Mouse (Mus musculus) testis, postnatal 10 days (tissue): ENCODE measurements around the gene Tmc8.
"Not testable (repeated sequence)": the region's sequence is repeated elsewhere in the genome, so short reads cannot be mapped to it uniquely, and the experiment has no call there.

Experiments used
- DNase-seq: peaks from one replicate; pipeline ENCODE4 v3.0.0; 2021; ENCODE audit warnings: low spot score

The Tmc8 gene

DNA sequence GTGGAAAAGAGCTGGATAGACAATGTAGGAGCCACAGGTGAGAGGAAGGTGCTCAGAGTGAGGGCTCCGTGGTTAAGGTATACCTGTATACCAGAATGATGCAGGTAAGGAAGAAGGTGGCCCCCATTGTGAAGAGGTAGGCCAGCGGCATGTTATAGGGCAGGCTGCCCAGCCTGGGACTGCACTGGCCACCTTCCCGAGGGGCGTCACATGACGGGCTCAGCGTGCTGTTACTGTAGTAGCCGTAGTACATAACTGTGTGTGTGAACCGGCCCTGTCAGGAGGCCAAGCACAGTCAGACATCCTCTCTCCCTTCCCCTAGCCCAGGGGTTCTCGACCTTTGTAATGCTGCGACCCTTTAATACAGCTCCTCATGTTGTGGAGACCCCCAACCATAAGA lies 7.0 kb upstream of the Tmc8 start:
- DNase-seq, result no peak

DNA sequence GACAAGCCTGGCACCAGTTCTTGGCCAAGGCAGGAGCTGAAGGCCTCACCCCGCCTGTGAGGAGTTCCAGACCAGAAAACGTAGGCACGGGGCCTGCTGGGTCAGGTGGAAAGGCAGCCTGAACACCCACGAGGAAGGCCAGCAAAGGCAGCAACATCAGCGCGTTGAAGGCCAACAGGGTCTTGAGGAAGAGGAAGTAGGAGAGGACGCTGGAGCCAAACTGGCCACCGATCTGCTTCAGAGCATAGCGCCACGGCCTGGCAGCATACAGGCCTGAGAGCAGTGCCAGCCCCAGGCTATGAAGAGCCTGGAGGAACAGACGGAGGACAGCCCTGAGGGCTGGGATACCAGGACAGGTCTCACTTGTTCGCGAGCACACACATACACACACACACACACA lies 6.3 kb upstream of the Tmc8 start:
- no peak for DNase-seq

DNA sequence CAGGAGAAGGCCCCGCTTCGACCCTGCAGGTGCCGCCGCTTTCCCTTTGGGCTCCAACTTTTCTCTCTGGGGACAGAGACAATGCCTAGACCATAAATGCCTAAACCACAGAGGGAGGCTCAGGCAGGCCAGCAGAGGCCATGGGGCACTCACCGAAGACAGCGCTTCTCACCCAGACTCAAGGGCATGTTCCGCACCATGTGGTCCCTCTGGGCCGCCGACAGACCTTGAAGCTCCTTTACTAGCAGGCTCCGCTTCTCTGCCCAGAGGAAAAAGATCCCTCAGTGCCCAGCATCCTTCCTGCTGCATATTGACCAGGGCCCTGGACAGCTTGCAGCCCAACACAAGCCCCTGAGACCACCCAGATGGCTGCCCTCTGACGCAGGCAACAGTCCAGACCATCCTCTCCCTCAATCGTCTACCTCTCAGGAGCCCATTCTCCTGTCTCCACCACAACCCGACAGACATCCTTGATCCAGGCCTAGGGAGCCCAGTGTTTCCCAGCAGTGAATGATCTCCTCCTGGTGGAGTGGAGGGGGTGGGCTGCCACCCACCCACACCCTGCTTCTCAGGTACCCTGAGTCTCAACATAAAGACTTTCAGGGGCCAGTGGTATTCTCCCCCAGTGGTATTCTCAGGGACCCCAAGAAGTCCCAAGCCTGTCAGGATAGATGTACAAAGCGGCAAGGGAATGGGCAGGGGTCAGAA lies 5.6 kb upstream of the Tmc8 start:
- no peak for DNase-seq

DNA sequence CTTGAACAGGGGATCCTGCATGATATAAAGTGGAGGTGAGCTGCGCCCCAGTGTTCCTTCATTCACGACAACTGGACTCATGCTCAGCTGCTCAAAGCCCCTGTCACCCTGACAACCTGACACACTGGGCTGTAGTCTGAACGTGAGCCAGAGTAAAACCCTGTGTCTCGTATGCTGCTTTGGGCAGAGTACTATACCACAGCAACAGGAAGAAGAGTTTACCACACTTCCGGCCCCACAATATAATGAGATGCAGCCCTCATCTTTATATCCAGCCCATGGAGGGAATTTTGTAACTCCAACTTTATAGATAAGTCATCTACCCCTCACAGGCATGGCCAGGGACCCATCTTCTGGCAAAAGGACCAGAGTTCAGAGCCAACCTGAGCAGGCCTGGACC lies 4.8 kb upstream of the Tmc8 start:
- no peak for DNase-seq

DNA sequence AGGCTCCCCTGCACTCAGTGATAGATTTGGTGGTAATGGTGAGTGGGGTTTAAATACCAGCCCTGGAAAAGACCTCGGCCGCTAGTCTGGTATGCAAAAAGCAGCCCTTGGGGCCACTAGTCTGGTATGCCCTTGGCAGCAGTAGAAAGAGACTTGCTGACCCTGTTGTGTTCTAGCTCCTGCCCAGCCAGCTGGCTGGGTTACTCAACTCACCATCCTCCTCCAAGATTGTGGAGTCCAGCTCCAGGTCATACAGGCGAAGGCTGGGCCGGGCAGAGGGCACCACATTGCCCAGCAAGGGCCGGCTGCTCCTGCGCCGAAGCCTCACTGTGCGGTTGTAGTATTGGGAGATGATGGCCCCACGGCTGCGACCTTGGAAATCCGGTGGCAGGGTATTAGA lies 3.8 kb upstream of the Tmc8 start:
- no peak for DNase-seq

DNA sequence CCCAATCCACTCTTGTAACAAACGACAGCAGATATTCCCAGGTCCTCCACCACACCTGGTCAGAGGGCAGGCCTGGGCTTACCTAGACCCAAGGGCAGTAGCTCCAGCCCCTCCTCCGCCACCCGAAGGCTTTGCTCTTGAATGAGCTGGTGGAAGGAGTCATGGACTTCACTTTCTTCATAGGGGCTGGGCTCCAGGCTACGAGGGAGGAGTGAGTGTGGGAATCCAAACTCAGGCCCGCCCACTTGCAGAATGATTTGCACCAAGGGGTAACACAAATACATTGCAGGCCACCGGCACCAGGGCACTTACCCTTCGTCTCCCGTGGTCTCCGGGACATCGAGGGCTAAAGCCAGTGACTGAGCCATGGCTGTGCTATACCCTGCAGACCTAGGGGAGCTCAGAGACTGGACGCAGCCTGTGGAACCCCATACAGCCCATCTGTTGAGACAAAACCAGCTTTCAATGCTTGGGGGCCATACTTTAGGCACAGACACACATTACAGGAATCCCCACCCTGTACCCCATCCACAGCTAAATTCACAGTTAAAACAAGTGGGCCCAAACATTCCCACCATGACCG lies 2.9 kb upstream of the Tmc8 start:
- no peak for DNase-seq

DNA sequence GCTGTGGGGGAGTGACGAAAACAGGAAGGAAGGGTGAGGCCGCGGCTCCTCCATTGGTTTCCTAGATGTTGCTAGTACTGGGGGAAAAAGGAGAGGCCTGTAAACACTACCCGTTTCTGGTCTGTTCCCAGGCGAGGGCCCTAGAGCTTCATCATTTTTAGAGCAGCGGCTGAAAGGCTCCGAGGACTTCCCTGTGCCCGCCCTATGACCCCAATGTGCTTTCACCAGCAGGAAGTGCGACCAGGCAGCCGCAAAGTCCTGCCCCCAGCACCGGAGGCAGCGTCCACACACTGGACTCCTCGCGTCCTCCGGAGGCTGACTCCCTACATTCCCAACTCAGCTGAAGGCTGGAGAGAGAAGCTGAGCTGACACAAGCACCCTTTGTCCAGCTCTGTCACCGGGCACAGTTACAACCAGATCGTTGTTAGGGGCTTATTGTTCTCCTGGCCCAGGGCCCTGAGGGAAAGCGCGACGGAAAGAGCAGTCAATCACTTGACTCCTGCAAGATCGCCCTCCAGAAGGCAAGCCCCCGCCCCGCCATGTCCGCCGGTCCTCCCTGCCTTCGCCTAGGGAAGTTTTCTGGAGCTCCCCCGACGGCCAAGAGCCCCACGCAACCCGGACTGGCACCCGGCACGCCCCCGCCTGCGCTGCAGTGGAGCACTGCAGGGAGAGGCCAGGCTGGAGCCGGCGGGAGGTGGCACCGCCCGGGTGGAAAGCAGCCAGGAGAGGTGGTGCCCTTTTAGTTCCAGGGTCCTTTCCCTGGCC lies 2.3 kb upstream of the Tmc8 start:
- DNase-seq, result peak; percentile 86

DNA sequence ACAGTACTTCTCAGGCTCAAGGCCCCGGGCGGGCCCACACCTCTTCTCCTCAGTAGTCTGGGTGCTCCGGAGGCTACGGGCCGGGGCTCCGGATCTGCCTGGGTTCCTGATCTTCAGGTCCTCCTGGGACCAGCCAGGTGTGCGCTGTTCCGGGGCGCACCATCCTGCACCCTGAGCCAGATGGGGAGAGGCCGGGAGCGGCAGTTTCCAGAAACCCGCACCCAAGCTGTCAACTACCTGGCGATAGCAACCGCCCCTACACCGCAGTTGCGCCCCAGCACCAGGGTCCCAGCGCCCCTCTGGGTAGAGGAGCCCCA lies 1.7 kb upstream of the Tmc8 start:
- no peak for DNase-seq

DNA sequence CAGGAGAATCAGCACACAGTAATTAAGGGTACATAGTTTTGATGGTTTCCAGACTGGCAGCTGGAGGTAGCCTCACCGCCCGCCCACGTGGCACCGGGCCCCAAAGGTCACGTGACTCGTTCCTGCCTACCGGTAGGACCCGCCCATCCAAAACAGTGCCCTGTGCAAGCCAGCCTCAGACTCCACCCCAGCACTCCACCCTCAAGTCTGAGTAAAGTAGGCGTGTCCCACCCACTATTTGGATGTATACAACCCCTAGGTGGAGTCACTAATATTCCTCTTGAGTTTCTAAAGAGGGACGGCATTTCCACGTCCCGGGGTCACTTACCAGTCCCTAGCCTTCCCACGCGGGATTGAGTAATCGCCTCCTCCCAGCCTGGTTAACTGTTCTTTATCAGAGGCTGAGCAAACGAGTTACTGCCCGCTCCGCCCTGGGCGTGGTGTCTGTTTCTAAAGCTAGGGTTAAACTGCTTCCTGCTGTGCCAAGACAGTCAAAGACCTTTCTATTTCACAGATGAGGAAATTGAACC lies 1.2 kb upstream of the Tmc8 start:
- DNase-seq, result peak; percentile 90

DNA sequence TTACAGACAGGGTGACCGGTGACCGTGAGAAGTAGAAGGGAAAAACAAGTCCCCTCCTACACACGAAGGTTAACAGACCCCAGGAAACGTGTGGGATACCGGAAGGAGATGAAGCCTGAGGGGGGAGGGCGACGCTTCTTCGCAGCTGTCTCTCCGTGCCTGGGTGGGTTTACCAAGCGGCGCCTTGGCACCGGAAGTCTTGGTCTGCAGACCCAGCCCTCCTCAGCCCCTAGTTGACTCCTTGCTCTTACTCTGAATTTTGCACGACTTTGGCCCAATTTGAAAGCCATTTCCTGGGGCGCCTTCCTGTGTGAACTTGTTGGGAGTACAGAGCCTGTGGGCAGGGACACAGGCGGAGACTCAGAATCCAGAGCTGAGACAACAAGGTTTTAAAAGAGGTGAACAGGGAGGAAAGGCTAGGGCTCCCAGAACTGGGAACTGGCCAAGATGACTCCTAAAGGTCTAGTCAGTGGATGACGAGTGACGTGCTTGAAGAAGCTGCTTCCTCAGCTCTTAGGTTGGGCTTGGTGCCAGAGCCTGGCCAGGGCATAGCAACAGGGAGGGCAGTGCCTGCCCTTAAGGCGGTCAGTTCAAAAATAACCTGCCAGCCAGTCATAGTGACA lies 566 bp upstream of the Tmc8 start:
- peak; percentile 77 for DNase-seq

DNA sequence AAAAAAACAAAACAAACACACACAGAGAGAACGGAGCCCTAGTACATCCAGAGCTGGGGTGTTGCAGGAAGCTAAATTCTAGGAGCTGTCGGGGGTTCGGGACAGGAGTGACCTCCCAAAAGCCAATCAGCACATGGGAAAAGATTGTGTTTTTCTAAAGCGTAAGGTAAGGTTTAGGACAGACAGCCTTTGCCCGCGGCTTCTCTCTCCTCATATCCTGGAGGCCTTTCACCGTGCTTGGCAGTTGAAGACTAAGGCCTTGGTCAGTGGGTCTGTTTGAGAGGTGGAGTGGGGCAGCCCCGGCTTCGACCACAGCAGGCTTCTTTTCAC lies 794 bp downstream of the Tmc8 start:
- no peak for DNase-seq

DNA sequence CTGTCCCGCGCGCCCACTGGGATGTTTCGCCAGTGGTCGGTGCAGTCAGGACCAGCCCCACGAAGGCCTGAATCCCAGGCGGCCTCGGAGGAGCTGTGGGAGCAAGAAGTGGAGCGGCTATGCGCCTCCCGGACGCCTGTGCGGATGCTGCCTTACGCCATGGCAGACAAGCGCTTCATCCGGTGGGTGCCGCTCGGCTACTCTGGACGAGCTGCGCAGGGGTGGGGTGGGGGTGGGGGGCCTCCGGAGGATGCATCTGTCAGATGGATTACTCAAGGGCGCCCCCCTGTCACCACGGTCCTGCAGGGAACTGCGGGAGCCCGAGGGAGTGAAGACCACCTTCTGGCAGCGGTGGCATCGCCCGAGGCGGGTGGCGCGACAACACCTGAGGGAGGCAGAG lies 1.2 kb downstream of the Tmc8 start:
- DNase-seq, result peak; percentile 72

DNA sequence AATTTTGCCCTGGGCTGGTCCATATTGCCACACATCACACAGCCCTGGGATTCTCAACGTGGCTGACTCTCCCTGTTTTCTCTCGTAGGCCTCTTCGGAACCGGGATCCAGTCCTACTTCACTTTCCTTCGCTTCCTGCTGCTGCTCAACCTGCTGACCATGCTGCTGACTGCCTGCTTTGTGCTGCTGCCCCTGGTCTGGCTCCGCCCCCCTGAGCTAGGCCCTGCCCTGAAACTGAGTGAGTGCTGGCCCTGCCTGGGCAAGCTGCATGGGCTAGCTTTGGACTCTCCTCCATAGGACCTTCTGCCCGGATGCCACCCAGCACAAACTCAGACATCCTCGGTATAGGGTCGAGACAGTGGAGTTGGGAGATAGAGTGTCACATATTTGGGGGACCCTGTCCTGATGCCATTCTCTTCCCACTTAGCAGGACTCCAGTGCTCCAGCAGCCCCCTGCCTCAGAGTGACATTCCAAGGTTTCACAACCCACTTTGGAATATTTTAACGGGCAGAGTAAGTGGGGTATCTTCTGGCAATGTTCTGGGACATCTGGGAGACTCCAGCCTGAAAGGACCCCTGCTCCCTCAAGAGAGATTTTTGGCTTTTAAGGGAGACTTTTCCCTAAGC lies 1.9 kb downstream of the Tmc8 start:
- DNase-seq, result no peak

DNA sequence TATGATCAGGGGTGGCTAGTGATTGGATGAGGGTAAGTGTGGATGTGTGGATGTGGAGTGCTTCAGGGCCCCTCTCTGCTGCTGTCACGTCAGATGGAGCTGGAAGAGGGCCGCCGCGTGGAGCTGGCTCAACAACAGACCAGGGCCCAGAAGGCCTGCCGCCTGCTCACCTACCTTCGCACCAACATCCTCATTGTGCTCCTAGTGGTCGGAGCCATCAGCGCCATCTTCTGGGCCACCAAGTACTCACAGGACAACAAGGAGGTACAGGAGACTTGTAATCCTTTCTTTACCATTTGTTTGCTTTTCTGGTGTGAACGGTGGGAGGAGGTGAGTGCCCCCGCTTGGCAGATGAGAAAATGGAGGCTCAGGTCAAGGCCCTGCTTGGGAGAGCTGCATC lies 4.4 kb downstream of the Tmc8 start:
- no peak for DNase-seq

DNA sequence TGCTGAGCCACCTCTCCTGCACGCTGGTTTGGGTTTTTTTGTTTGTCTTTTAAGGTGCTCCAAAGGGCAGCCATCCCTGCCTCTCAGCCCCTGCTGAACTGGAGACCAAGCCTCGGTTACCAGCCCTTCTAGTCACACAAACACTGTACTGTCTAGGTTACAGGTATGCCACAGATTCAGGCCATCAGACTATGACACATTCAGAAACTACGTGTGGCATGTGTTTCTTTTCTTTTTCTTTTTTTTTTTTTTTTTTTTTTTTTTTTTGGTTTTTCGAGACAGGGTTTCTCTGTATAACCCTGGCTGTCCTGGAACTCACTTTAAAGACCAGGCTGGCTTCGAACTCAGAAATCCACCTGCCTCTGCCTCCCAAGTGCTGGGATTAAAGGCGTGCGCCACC lies 6.6 kb downstream of the Tmc8 start:
- DNase-seq, result not testable (repeated sequence)

DNA sequence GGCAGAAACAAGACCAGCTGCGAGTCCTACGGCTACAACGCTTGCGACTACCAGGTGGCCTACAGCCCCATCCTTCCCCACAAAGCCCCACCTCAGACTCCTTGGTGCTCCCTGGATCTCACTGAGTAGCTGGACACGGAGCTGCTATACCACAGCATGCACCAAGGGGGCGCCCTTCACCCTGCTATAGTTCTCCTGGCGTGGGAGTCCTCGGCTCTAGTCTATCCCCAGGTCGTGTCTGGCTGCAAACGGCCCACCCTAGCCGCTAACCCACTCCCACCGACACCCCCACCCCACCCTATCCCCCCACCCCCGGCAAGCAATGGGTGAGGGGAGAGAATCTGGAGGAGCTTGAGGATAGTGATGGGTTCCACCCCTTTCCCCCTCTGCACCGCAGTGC lies 8.4 kb downstream of the Tmc8 start:
- peak; percentile 83 for DNase-seq

DNA sequence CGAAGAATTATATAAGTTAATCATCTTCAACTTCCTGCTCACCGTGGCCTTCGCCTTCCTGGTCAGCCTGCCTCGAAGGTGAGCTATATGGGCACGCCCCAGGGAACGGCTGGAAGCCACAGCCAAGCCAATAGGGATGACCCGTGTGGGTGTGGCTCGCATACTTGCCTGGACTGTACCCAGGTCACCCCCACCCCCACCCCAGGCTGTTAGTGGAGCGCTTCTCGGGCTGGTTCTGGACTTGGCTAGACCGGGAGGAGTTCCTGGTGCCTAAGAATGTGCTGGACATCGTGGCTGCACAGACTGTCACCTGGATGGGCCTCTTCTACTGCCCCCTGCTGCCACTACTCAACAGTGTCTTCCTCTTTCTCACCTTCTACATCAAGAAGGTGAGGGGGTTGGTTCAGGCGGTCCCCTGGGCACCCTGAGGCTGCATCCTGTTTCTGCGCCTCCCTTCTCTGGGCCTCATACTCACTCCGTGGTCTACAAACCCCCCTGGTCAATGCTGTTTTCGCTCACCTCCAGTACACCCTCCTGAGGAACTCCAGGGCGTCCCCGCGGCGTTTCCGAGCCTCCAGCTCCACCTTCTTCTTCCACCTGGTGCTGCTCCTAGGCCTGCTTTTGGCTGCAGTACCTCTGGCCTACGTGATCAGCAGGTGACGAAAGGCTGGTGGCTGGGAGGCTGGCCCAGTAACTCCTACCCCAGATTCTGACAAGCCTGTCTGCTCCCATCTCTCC lies 9.0 kb downstream of the Tmc8 start:
- DNase-seq, result no peak

DNA sequence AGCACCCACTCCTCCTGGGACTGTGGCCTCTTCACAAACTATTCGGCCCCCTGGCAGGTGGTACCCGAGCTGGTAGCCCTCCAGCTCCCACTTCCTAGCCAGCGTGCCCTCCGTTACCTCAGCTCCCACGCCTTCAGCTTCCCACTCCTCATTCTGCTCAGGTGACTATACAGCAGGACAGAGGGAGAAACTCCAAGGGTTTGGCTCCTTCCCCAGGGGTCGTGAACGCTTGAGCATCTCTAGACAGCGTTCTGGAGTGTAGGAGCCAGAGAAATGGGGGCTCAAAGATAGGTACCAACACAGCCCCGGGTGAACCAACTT lies 9.5 kb downstream of the Tmc8 start:
- DNase-seq, result no peak

DNA sequence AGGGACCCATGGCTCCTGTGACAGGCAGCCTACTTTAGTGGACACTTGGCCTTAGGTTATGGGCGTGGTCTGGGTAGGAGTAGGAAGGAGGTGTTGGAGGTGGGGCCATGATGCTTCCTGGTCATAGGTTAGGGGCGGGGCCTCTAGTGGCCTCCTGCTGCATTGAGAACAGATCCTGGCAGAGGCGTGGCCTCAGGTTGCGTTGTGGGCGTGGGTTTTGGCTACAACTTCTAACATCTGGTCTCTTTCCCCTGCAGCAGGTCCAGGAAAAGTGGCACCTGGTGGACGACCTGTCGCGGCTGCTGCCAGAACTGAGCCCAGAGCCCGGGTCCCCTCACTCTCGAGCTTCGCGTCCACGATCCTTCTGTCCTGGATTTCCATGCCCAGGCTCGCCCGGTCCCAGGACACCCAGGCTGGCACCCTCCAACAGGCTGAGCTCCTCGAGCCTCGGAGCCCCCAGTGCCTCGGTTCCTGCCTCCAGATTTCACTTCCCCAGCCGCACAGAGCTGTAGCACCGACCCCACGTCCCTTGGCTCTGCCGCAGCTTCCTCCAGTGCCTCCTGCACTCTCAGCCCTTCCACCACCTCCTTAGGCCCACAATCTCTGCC lies 10.5 kb downstream of the Tmc8 start:
- no peak for DNase-seq

DNA sequence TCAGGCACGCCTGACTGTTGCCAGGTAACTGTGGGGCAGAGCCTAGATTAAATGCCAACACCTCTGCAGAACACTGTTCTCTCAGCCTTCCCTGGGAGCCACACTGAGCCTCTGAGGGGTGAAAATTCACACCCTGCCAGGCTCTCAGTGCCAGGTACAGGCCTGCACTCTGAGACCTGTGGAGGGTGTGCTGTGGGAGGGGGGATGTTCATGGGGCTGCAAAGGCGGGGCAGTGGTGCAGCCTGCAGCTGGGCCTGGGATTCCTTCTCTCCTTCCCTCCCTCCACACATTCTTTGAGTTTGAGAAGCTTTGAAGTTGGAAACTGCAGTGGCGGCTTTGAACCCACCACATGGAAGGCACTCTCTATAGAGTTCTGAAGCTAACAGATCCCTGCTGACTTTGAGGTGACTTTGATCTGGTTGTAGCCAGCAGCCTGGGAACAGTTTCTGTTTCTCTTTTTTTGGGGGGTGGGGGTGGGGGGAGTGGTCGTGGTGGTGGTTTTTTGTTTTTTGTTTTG lies 12.2 kb downstream of the Tmc8 start:
- DNase-seq, result no peak

DNA sequence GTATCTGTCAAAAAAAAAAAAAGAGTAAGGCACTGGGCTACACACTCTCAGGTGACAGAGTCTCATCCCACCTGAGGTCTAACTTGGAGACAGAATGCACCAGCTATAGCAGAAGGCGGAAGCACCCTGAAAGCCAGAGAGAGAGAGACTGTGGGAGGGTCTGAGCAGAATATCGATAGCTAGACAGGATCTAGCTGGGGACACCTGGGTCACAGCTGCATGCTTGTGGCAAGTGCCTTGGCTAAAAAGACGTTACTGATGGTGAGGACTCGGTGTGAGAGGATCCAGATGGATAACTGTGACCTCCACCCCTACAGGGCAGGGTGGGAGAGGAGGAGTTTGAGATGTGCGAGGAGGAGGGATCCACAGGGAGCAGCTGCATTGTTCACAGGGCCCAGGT lies 15.1 kb downstream of the Tmc8 start:
- no peak for DNase-seq
